Mouse (Mus musculus) hindlimb bud, embryonic 11.5 days (tissue): ENCODE results near the gene Slfn9.
"Not testable (repeated sequence)": the region's sequence is repeated elsewhere in the genome, so short reads cannot be mapped to it uniquely, and the experiment has no call there.

ENCODE experiments used
- DNase-seq: peaks from one replicate; pipeline ENCODE4 v3.0.0-alpha.2; 2012; ENCODE audit warnings: low read depth, low spot score; ENCODE audit errors: extremely low spot score

Gene Slfn9

GRCm38 (mm10) chr11:82959613-82960012 is 32.0 kb downstream of the Slfn9 start:
- DNase-seq = no peak

GRCm38 (mm10) chr11:82956925-82957324 is 34.7 kb downstream of the Slfn9 start:
- no peak for DNase-seq

GRCm38 (mm10) chr11:82954631-82955030 is 37.0 kb downstream of the Slfn9 start:
- no peak for DNase-seq

- DNase-seq = no peak
These were observed 38.8 kb downstream of the Slfn9 start for GRCm38 (mm10) chr11:82952612-82953542.

- DNase-seq = no peak
These were observed 39.6 kb downstream of the Slfn9 start for GRCm38 (mm10) chr11:82951865-82952611.

GRCm38 (mm10) chr11:82950736-82951481 is 40.7 kb downstream of the Slfn9 start, which contains the start of gene Slfn5:
Gene Slfn5 (plus strand): TSS chr11:82951349.
- DNase-seq = no peak

- DNase-seq = no peak
These were observed 42.6 kb downstream of the Slfn9 start for GRCm38 (mm10) chr11:82949036-82949435.

- DNase-seq = no peak
These were observed 44.2 kb downstream of the Slfn9 start for GRCm38 (mm10) chr11:82947457-82947856.

GRCm38 (mm10) chr11:82945636-82946035 is 46.0 kb downstream of the Slfn9 start:
- DNase-seq = no peak

GRCm38 (mm10) chr11:82943336-82943735 is 48.3 kb downstream of the Slfn9 start:
- DNase-seq = no peak

- no peak for DNase-seq
These were observed 58.4 kb downstream of the Slfn9 start for GRCm38 (mm10) chr11:82933186-82933585.

GRCm38 (mm10) chr11:82931671-82932450 is 59.8 kb downstream of the Slfn9 start:
- not testable (repeated sequence) for DNase-seq

GRCm38 (mm10) chr11:82931161-82931560 is 60.5 kb downstream of the Slfn9 start:
- DNase-seq = not testable (repeated sequence)

- not testable (repeated sequence) for DNase-seq
These were observed 61.2 kb downstream of the Slfn9 start for GRCm38 (mm10) chr11:82930391-82930955.

- DNase-seq = no peak
These were observed 62.0 kb downstream of the Slfn9 start for GRCm38 (mm10) chr11:82929633-82929950.

GRCm38 (mm10) chr11:82928897-82929632 is 62.6 kb downstream of the Slfn9 start:
- DNase-seq = no peak
